Mouse (Mus musculus) yolk sac, embryonic 10.5 days (tissue): Measurements from ENCODE around the gene Trio.

Source experiments
- DNase-seq: peaks from one replicate; pipeline ENCODE4 v3.0.0-alpha.2; 2017; ENCODE audit warnings: low spot score

Trio gene

DNA sequence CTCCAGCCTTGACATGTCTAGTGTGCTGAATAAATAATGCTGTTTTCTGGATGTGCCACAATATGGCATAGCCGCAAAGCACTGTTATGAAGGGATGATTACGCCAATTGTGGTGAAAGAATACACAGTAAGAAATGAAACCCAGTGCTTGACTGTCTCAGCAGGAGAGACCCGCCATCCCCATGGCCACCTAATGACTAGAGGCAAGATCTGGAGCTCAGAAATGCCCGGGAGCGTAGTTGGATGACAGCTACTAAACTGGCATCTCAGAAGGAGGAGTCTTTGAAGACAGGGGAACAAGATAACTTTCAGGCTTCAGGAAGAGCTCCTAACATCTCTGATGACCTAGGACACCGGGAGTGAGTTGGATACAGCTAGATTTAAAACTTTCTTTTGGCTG lies 12.0 kb upstream of the Trio start:
- DNase-seq = no peak

DNA sequence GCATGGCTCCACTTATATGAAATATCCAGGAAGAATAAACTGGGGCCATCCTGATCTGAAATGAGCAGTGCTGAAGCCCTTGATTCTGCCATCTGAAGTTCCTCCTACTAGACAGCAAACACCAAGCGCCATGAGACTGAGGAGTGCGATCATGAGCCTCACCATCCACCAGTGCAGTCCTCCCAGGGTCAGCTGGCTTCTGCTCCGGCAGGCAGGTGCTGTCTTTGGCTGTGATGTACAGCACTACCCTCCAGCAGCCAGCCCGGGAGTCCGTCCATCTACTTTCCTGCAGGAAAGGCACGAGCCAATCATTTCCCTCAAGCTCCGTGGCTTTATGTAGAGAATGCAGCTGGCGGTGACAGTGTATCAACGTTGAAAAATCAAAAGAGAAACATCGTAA lies 10.0 kb upstream of the Trio start:
- DNase-seq = no peak

DNA sequence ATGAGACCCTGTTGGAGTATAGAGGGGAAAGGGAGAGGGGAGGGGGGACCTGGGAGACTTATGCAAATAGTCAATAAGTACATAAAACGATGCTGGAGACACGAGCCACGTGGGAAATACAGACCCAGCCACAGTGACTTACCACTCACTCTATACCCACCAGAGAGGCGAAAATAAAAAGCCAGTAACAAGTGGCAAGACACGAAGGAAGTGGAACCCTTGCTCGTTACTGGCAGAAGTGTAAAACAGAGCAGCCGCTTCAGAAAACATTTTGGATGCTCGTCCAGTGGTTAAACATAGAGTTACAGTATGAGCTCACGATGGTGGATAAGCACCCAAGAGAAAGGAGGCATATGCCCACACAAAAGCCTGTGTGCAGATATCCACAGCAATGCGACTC lies 9.0 kb upstream of the Trio start:
- no peak for DNase-seq

DNA sequence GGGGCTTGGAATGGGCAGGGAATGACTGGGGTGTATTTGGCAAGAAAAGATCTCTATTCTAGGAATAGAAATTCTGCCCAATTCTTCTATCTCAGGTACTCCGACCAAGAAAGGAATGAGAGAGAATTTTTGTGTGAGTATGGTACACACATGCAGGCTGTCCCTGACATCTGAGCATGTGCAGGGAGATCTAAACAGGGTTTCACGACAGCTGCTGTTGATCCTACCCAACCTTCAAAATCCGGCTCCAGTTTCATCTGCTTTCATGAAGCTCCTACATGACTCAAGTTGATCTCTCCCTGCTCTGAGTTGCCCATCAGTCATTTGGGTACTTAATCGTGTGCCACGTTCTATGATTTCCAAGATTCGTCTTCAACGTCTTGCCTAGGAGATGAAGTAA lies 3.7 kb upstream of the Trio start:
- no peak for DNase-seq

DNA sequence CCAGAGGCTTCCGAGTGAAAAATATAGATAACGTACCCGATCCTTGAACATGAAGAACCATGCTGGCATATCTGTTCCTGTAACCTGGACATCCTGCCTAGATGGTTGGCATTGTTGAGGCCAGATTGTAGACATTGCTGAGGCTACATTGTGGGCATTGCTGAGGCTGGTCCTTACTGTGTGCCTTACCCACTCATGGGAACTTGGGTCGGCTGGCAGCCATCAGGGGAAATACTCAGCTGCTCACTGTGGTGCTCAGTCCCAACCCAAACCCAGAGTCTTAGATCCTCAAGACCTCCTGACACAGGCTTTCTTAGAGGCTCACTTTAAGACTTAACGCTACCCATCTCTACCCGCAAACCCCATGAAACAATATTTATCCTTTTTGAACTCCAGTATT lies 2.9 kb upstream of the Trio start:
- DNase-seq = no peak

DNA sequence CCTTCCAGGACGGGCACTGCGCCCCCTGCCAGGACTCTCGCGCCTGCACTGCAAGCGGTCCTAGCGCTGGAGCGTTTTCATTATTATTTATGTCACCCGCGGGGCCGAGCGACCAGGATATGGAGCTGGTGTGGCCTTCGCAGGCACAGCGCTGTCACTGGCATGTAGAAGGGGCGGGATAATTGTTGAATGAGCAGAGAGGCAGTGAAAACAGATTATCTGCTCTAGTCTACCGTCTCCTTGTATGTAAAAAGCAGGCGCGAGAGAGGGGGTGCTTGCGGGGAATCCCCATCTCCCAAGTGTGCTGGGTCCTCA lies 476 bp upstream of the Trio start:
- DNase-seq = no peak

DNA sequence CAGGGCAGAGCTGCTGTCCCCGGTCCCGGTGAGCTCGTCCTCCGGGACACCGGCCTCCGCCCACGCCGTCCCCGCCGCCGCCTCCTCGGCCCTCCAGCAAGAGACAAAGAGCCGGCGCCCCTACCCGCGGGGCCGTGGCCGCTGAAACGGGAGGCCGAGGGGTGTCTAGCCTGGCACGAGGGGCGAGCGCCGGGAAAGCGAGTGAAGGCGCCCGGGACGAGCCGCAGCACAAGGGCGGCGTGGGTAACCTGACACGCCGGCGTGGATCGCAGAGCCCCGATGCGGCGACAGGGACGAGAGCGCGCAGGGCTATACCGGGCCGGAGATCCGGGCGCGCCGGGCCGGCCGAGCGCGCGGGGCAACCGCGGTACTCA lies 696 bp downstream of the Trio start:
- no peak for DNase-seq

DNA sequence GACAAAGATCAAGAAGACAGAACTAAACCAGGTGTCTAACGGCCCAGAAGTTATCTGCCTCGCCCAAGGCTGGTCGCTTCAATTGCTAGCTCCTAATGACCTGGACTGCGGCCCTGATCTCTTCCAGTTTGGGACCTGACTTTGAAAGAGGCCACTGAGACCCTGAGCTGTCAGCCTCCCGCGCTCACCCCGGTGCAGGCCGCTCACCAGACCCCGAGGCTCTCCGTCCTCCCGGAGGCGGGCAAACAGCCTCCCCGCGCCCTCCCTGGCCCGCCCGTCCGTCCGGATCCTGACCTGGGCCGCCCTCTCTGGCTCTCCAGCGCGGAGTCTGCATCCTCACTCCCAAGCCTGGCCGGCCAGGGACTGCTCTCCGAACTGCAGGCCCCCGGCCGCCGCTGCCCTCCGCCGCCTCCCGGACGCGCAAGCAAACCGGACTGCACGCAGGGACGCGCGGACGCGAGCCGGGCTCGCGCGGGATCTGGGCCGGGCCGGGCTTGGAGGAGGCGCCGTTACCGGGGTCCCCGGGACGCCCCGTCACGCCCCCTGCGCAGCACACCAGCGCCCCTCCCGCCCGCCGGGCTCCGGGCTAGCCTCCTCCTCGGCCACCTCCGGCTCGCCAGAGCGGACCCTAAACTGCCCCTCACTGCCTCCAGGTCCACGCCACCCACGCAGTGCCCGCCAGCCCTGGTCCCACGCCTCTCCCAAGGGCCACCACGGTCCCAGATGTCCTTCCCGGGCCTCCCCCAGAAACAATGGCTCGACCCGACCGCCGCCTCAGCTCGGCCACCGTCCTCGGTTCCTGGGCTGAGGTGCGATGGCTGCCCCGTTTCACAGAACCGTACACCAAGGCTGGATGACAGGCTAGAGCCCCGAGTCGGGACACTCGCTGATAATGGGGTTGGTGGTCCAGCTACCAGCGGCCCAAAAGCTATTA lies 1.4 kb downstream of the Trio start:
- DNase-seq = peak; percentile 76

DNA sequence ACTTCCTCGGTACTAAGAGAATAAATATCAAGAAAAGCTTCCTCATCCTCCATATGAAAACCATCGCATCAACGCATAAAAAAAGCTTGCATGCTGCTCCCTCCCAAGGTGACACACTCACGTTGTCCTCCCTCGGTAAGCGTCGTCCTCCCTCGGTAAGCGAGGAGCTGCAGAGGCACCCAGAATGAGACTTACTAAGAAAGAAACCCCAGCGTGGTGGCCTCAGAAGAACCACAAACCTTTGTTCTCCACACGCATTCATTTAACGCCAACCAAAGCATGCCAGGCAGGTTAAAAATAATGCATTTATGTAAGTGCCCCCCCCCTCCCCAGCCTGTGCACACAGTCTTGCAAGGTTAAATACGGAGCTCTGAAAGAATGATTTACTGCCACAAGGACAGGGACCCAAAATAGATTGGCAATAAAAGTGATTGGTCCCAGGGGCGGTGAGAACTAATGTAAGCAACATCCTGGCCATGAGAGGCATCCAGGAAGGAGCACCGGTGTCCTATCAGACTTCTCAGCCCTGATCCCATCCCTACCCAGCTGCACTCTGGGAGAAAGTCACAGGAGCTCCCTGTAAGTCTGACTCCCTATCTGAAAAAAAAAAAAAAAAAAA lies 3.9 kb downstream of the Trio start:
- DNase-seq = no peak

DNA sequence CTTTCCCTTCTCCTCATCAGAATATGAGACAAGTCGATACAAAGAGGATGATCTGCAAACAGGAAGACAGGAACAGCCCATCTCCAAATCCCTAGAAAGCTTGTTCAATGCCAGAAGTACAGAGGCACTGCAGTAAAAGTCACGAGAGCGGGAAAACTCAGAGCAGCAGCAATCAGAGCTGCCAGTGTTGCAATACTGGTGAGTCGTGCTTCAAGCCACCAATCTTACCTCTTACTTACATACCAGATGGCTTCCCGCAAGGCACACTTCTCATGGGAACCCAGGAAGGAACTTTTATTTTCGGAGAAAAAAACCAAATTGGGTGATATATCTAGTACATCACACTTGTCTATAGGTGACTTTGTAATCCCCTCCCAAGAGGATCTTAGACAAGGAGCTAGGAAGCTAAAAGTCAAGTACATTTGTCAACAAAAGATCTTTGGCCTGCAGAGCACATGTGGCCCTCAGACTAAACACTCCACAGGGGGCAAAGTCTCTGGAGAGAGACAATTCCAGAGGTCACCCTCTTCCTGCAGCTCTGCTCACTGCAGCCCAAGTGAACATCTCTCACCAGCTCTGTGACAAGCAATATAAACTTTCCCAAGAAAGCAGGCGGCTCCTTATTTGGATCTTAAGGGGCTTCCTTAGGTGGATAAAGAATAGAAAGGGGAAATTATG lies 6.1 kb downstream of the Trio start:
- DNase-seq = peak; percentile 80

DNA sequence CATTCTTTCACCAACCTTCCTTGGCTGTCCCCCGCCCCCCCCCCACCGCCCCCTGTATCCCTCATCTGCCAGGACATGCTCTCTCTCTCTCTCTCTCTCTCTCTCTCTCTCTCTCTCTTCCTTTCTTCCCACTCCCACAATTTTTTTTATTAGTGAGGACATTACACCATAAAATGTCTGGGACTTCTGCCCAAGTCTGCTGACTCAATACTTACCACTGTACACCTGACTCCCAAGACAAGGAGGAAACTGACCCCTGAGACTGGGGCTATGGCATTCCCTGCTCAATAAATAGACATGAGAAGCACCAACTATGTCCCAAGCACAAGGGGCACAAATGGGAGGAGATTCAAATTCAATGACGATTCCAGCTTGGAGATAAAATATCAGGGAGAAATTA lies 18.1 kb downstream of the Trio start:
- DNase-seq = no peak

DNA sequence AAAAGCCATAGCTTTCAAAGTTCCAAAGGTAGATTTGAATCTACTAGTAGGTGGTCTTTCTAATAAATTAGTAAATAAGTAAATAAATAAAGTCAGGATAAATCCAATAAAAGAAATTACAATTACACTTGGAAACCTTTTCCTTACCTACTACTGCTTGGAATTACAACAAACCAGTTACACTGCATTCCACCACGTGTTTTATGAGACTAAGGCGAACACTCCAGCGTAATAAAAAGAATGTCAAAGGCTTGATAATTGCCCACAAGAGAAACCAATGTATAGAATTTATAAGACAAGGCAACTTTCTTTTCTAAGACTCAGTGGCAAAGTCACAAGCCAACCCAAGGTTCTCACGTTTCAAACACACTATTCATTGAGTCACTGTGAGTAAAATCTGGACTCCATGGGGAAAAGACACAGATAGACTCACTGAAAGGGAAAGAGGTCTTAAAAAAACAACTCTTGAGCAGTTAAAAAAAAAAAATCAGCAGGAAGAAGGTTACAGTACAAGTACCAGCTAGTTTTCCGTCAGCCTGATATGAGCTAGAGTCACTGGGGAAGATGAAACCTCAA lies 21.4 kb downstream of the Trio start:
- no peak for DNase-seq

DNA sequence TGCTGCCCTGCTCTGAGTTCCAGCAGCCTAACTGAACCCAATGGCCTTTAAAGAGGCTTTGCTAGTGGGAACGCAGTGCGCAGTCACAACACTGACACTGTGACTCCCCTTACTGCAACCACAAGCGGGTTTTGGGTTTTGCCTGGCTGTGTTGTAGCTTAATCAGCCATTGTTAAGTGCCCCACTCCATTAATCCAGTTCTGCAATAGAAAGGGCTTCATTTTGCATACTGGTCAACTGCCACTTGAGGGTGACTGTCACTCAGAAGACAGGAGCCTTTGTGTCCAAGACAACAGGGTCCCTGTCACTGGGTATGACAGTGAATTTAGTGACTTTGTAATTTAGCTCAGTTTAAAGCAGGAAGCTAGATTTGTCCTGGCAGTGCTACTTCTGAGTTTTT lies 23.1 kb downstream of the Trio start:
- DNase-seq = no peak

DNA sequence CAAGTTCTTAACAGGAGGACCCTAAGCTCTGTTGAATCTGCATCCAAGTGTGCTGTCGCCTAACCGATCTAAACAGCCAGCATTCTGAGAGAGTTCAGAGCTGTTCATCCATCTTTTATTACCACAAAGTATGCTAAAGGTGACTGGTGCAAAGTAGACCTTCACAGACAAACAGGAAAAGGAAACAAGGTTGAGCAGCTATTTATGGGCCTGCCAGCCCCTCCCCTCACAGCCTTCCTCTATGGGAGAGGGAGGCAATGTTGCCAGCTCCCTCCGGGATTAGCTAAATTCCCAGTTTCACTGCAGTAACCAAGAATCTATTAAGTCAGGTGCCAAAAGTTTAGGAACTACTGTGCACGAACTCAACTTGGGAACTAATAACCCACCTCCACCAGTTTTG lies 24.3 kb downstream of the Trio start:
- no peak for DNase-seq

DNA sequence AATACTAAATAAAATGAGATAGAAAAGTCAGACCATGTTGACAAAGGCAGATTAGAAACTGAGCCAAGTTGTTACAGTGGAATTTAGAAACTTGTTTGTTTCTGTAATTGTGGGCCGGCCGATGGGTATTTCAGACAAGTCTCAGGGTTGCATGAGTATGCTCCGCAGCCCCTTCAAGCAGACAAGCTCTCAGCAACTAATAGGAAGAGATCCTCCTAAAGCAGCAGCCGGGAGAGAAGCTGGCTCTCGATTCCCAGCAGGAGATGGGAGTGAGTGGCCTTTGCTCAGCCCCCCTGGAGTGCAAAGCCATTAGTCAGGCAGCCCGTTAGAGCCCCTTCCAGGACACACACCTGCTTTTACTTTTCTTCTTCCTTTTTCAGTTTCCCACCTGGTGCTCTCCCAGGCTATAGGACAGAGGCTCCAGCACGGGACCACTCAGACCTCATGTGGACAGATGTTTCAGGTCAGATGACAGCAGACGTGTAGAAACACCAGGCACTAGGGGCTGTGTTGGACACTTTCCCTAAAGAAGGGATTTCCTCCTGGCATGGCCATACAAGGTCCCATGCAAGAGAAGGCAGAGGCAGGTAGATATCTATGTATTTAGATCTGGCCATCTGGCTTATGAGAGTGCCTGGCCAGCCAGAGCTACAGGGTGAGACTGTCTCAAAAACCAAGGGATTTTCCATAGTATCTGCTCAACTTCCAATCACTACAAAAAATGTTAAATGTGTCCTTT lies 26.9 kb downstream of the Trio start:
- DNase-seq = no peak

DNA sequence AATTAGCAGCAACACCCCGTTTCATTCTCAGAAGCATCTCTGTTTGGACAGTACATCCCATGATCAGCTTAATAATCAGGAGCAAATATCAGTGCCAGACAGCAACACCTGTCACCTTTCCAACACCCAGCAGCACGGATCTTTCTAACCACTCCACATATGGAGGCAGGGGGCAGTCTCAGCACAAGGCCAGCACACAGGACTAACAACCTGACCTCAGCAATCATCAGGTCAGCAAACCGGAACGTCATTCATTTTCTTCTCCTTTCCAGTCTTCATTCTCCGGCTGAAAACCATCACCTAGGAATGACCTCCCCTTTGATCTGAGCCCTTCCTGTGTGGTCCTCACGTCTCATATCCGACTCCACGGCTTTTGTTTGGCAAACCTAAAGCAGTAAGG lies 27.7 kb downstream of the Trio start:
- DNase-seq = no peak

DNA sequence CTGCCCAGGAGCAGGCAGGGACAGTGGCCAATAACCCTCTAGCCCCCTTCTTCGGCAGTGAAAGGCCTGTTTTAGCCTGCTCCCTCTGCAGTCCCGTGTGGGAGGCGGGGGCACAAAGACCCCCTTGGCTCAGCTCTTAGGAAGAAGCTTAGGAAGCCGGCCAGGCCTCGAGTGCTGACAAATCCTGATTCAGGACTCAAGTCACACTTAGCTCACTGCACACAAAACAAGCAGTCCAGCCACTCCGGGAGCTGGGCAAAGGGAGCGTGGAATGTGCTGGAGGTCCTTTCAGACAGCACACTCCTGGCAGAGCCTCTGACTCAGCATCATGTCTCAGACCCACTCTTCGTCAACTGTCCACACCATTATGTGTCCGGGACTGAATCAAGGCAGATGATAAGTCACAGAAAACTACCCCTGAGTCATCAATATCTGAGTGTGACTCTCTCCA lies 28.2 kb downstream of the Trio start:
- no peak for DNase-seq

DNA sequence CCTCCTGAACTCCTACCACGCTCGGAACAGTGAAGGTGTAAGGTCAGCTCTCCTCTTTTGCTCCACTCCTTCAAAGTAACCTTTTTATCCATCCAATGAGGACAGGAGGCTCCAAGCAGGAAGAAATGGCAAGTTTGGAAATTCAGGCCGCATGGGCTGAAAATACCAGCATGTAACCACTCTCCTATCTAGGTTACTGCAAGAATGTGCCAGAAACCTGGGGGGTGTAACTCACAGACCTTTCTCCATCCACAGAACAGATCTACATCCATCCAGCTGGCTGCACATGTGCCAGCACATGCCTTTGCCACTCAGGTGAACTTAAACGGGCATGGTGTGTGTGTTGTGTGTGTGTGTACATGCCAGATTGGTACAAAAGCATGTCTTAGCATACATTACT lies 28.9 kb downstream of the Trio start:
- DNase-seq = no peak

DNA sequence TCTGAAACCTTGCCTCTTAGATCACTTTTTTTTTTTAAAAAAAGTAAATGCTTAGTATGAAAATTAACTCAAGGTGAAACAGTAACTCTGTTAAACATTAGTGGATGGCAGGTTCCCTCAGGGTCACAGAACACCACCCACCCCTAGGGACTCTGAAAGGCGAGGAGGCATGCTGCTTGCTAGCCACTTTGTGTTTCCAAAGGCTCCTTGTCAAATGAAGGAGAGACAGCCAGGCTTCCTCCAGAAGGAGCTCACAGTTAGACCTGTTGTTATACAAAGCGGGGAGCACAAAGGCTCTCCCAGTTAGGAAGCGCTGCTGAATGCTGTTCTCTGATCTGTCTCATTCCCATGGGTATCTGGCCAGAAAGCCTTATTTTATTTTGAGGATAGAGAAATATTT lies 30.2 kb downstream of the Trio start:
- DNase-seq = peak; percentile 61

DNA sequence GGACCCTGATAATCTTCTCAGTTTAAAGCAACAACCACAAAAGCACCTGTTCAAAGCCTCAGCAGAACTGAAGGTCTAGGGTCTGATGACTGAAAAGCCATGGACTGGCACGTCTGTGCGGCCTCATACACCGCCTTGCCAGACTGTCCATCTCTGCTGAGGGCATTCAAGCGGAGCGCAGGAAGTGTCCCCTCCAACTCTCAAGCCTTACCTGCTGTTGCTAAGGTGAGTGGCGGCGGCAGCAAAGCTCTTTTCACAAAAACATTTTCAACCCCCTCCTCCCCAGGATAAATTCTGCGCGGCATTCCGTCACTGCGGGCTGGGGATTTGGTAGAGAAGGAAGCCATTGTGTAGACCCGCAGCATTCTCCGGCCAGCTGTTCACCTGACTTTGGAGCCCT lies 30.8 kb downstream of the Trio start:
- peak; percentile 30 for DNase-seq

DNA sequence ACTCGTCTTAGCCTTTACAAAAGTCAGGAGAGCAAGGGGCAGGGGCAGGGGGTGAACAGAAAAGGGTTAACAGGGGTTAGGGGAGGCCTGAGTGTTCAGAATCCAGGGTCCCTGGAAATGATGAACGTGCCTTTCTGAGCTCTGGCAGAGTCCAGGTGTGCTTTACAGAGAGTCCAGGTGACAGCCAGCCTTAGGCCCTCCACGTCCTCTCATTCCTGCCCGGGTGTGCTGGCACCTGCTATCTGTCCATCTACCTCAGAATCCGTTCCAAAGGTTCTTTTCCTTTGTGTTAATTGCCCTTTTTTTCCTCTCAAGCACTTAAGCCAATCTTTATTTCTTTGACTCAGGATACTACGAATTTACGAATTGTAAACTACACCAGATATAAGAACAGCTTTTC lies 32.1 kb downstream of the Trio start:
- no peak for DNase-seq

DNA sequence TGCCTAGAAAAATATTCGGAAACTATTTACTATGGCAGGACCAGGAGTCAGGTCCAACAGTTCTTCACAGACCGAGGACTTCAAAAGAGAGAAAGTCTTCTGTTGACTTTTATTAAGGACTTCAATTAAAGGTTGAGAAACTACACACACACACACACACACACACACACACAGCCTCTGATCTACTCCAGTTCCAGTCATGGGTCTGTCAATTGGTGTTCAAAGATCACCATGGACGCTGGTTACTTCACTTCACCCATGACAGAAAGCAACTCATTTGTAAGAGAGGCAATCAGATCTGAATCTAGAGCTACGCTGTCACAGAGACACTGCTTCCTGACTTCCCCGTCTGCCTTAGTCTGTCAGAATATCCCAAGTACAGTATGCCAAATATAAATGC lies 33.1 kb downstream of the Trio start:
- no peak for DNase-seq
